Mouse (Mus musculus) neural tube, embryonic 15.5 days (tissue): ENCODE results near the gene Tada2b. TPM values are rescaled to one million over a fixed set of nuclear protein-coding genes. Genes with fewer than 3 reads are reported as not detected.

Source experiments
- ATAC-seq: fragments of 200-750 bp; cut with Nextera tagmentation; 2 replicates; pipeline ENCODE4 v1.8.0; 2017; ENCODE audit warnings: mild to moderate bottlenecking, moderate TSS enrichment, moderate library complexity; ENCODE audit not compliant: low FRiP score
- H3K27ac ChIP-seq: fragments of 300-500 bp; sonication (generic); replicated peaks from 2 replicates; pipeline ENCODE4 v1.5.1; 2015; ENCODE audit warnings: mild to moderate bottlenecking, inconsistent platforms
- H3K27me3 ChIP-seq: fragments of 300-500 bp; sonication (generic); replicated peaks from 2 replicates; pipeline ENCODE4 v1.6.1; 2015; ENCODE audit warnings: inconsistent platforms
- H3K36me3 ChIP-seq: fragments of 300-500 bp; sonication (generic); 2 replicates; pipeline ENCODE4 v1.6.1; 2015; ENCODE audit warnings: inconsistent platforms
- H3K4me1 ChIP-seq: fragments of 300-500 bp; sonication (generic); 2 replicates; pipeline ENCODE4 v1.6.1; 2015; ENCODE audit warnings: inconsistent platforms
- H3K4me2 ChIP-seq: fragments of 300-500 bp; sonication (generic); 2 replicates; pipeline ENCODE4 v1.6.1; 2015; ENCODE audit warnings: inconsistent platforms, mild to moderate bottlenecking, moderate library complexity
- H3K4me3 ChIP-seq: fragments of 300-500 bp; sonication (generic); replicated peaks from 2 replicates; pipeline ENCODE4 v1.5.1; 2015; ENCODE audit warnings: mild to moderate bottlenecking, inconsistent platforms
- H3K9ac ChIP-seq: fragments of 300-500 bp; sonication (generic); replicated peaks from 2 replicates; pipeline ENCODE4 v1.6.1; 2015; ENCODE audit warnings: mild to moderate bottlenecking, inconsistent platforms
- H3K9me3 ChIP-seq: fragments of 300-500 bp; sonication (generic); replicated peaks from 2 replicates; pipeline ENCODE4 v1.6.1; 2016; ENCODE audit warnings: inconsistent platforms
- WGBS: fragments of 180-500 bp; shearing (Covaris S2); methylation state at CpG from one replicate; pipeline ENCODE4 v1.1.7; 2015; ENCODE audit warnings: mixed read lengths; 5-methylcytosine and 5-hydroxymethylcytosine counted together
- polyA plus RNA-seq: library from polyadenylated mRNA; unstranded; fragments of >200 nt; fragmentation: Nextera tagmentation; extraction: Ambion mirVana; gene quantifications from 2 replicates; pipeline ENCODE4 v1.2.1, GENCODE M21; 2015

Tada2b gene
- polyA plus RNA-seq, 1 experiment from 2014 or later: 2.9 TPM

DNA sequence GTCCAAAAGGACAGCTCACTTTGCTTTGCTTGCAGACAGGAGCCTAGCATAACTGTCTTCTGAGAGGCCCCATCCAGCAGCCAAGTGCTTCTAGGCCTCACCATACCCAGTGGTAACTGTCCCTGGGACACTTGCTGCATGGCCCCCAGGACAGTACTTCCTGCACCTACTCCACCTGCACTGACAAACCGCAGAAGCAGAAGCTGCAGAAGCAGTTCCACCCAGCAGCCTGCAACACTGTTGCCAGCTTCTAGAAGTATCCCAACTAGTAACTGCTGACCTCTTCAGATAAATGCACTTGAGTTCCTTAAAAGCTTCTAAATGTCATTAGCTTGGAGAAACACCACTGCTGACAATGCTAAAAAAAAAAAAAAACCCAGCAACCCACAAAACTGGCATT, 31.0 kb upstream of the Tada2b start:
- Histone ChIP-seq H3K4me2 (no peak overlapping the region), H3K36me3 (peaks cover 90% of the 10 kb centered on the region), H3K4me3 (no peak overlapping the region), H3K27ac (no peak overlapping the region), H3K27me3 (no peaks in the 10 kb centered on the region), H3K9me3 (no peaks in the 10 kb centered on the region), H3K9ac (no peak overlapping the region), H3K4me1 (no peaks in the 10 kb centered on the region)
- 95% methylated on average over 1 of the region's 1 CpGs for WGBS
- no peak for ATAC-seq

DNA sequence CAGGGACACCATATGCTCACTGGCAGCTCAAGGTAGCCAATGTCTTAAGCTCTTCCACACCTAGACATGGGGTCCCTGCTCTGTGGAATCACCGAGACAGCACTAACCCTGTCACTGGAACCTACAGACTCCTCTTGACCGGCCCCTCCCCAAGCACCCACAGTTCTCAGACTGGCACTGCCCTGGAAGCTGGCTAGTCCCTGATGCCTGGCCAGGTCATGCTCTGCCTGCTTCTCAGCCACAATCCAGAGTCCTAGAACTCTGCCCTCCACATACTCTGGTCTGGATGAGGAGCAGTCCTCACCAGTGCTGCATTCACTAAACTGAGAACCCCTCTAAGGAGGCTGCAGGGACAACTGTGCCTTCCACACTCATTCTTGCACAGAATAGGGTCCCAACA, 26.9 kb upstream of the Tada2b start:
- Histone ChIP-seq H3K9me3 (no peaks in the 10 kb centered on the region), H3K4me3 (no peak overlapping the region), H3K4me2 (no peak overlapping the region), H3K4me1 (no peaks in the 10 kb centered on the region), H3K36me3 (peaks cover 86% of the 10 kb centered on the region), H3K9ac (no peak overlapping the region), H3K27me3 (no peaks in the 10 kb centered on the region), H3K27ac (no peak overlapping the region)
- WGBS: 100% methylated on average over 2 of the region's 2 CpGs
- ATAC-seq: no peak

DNA sequence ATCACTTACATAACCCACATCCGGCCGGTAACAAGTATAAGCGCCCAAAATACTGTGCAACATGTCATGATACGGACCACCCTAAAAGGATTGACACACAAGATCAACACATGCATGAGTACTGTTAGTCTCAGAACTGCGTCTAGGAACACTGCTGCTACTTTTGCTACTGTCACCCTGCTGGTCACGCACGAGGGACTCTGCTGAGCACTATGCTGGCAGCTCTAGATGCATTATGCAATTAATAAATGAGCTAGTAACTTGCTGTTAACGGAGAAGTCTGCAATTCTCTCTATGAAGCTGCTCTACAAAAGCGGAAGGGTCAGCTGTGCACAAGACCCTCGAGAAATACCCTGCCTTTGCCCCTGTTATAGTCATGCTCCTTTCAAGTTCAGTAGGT, 24.3 kb upstream of the Tada2b start:
- Histone ChIP-seq H3K4me1 (no peaks in the 10 kb centered on the region), H3K36me3 (peaks cover 92% of the 10 kb centered on the region), H3K27ac (no peak overlapping the region), H3K9ac (no peak overlapping the region), H3K27me3 (no peaks in the 10 kb centered on the region), H3K9me3 (no peaks in the 10 kb centered on the region), H3K4me3 (no peak overlapping the region), H3K4me2 (no peak overlapping the region)
- no peak for ATAC-seq
- 92% methylated on average over 10 of the region's 10 CpGs for WGBS

DNA sequence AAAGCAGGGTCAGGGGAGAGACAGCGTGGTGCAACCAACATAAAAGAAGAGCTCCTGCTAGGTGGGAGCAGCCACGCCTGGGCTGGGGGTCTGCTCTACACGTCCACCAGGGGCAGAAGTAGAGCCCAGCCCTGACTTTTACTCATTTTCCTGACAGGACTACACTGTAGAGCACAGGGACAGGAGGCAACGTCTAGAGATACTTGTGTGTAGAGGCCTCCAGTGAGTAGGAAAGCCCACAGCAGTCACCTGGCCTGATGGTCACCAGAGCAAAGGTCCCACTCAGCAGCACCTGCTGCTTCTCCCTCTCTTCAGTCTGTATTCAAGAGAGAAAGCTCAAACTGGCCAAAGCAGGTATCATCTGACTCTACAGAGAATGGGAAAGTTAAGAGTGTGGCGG, 21.6 kb upstream of the Tada2b start:
- Histone ChIP-seq H3K9me3 (no peaks in the 10 kb centered on the region), H3K9ac (no peak overlapping the region), H3K4me3 (no peak overlapping the region), H3K4me1 (no peaks in the 10 kb centered on the region), H3K36me3 (peaks cover 93% of the 10 kb centered on the region), H3K27me3 (no peaks in the 10 kb centered on the region), H3K4me2 (no peak overlapping the region), H3K27ac (no peak overlapping the region)
- no peak for ATAC-seq
- 78% methylated on average over 5 of the region's 5 CpGs for WGBS

DNA sequence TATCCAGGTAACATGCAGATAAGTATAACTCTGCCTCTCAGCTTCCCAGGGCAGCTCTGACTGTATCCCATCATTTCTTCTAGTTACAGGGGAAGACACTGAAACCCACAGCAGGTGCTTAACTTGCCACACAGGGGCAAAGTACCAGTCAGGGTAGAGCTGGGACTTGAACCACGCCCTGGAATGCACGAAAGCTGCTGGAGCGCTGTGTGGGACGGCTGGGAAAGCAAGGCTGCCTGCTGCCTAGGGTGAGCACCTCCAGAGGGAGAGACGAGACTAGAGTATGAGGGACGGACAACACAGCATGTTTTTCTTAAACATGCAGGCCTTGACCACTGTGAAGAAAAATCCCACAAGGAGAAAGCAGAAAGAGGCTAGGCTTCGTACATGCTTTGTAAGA, 21.1 kb upstream of the Tada2b start:
- Histone ChIP-seq H3K27ac (no peak overlapping the region), H3K9ac (no peak overlapping the region), H3K4me1 (no peaks in the 10 kb centered on the region), H3K4me2 (no peak overlapping the region), H3K36me3 (peaks cover 93% of the 10 kb centered on the region), H3K9me3 (no peaks in the 10 kb centered on the region), H3K27me3 (no peaks in the 10 kb centered on the region), H3K4me3 (no peak overlapping the region)
- 89% methylated on average over 7 of the region's 7 CpGs for WGBS
- ATAC-seq: no peak

DNA sequence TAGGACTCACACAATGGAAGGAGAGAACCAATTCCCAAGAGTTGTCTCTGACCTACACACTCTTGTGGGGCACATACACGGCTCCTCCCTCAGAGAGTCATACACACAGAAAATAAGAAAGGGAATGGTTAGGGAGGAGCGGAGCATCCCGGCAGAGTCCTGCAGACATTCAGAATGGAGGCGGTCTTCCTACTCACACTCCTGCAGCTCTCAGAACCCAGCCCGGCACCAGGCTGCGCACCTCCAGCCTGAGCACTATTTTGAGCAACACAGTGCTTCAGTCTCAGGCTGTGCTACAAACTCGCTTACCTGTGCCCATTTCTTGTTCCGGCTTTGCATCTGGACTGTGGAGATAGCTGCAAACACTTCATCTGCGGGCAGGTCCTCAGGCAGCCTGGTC, 10.6 kb upstream of the Tada2b start:
- 97% methylated on average over 9 of the region's 9 CpGs for WGBS
- H3K4me3 ChIP-seq: no peak overlapping the region
- ATAC-seq: no peak
- H3K27ac ChIP-seq: no peak overlapping the region
- no peaks in the 10 kb centered on the region for H3K9me3 ChIP-seq
- H3K4me2 ChIP-seq: no peak overlapping the region
- no peak overlapping the region for H3K9ac ChIP-seq
- no peaks in the 10 kb centered on the region for H3K4me1 ChIP-seq
- H3K36me3 ChIP-seq: peaks cover 74% of the 10 kb centered on the region
- H3K27me3 ChIP-seq: no peaks in the 10 kb centered on the region

DNA sequence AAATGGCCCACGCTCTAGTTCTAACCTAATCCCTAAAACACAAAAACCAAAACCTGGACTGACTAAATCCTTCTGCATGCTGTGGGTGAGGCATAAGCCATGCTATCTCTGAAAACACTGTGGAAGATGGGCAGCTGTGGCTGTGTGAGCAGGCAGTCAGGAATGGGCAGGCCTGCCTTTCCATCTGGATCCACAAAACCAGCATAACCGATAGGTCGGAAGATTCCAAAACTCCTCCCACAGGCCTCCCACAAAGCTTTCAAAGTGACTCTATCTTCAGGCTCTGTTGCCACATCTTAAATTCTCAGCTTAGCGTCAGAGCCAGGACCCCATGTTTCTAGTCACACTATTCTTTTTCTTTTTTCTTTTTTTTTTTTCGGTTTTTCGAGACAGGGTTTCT, 9.8 kb upstream of the Tada2b start:
- Histone ChIP-seq H3K4me2 (no peak overlapping the region), H3K27me3 (no peaks in the 10 kb centered on the region), H3K4me1 (0 out of 2 replicates have a peak, but pooled peaks cover 3% of the 10 kb centered on the region), H3K36me3 (peaks cover 68% of the 10 kb centered on the region), H3K9me3 (no peaks in the 10 kb centered on the region), H3K4me3 (no peak overlapping the region), H3K9ac (no peak overlapping the region), H3K27ac (no peak overlapping the region)
- WGBS: 91% methylated on average over 6 of the region's 6 CpGs
- ATAC-seq: no peak

DNA sequence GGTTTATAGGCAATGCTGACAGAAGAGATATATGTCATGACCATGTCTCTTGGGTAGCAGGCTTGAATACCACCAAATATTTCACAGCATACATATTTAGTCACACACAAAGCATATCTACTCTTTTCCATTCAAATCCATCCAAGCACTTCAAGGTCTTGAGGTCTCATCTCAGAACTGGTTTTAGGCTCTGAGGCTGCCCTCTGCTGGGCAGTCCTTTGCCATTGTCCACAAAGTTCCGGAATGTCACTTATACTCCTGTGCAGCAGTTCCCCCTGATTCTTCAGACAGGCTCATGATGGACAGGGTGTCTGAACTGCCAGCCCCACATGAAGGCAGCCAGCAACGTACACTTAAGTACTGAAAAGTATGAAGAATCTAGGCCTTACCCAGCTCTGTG, 5.1 kb upstream of the Tada2b start:
- H3K27me3 ChIP-seq: no peaks in the 10 kb centered on the region

DNA sequence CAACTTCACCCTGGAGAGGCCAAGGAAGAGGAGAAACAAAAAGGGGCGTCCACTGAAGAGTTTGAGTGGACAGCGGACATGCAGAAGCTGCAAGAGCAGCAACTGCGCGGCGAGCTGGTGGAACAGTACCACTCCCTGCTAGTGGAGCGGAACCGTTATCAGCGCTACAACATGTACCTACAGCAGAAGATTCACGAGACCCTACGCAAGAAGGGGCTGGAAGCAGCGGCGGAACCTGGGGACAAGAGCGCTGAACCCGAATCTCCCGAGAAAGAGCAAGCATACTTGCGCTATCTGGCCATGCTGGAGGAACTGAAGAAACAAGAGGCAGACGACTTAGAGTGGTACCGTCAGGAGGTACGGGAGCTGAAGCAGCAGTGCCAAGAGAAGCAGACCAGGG, 1.2 kb upstream of the Tada2b start:
- Histone ChIP-seq H3K9ac (peak overlapping the region; percentile 43), H3K4me1 (peaks cover 46% of the 10 kb centered on the region), H3K27me3 (no peaks in the 10 kb centered on the region), H3K4me2 (peak overlapping the region; percentile 92), H3K9me3 (no peaks in the 10 kb centered on the region), H3K27ac (no peak overlapping the region), H3K36me3 (0 out of 2 replicates have a peak, but pooled peaks cover 3% of the 10 kb centered on the region), H3K4me3 (peak overlapping the region; percentile 62)
- ATAC-seq: no peak
- WGBS: 43% methylated on average over 19 of the region's 19 CpGs

More for the DNA sequence above, 5.1 kb upstream of the Tada2b start:
- Histone ChIP-seq H3K9ac (no peak overlapping the region), H3K4me3 (no peak overlapping the region), H3K9me3 (no peaks in the 10 kb centered on the region), H3K27ac (no peak overlapping the region), H3K36me3 (peaks cover 35% of the 10 kb centered on the region), H3K4me2 (no peak overlapping the region), H3K4me1 (peaks cover 16% of the 10 kb centered on the region)
- WGBS: 59% methylated on average over 2 of the region's 2 CpGs
- ATAC-seq: no peak

DNA sequence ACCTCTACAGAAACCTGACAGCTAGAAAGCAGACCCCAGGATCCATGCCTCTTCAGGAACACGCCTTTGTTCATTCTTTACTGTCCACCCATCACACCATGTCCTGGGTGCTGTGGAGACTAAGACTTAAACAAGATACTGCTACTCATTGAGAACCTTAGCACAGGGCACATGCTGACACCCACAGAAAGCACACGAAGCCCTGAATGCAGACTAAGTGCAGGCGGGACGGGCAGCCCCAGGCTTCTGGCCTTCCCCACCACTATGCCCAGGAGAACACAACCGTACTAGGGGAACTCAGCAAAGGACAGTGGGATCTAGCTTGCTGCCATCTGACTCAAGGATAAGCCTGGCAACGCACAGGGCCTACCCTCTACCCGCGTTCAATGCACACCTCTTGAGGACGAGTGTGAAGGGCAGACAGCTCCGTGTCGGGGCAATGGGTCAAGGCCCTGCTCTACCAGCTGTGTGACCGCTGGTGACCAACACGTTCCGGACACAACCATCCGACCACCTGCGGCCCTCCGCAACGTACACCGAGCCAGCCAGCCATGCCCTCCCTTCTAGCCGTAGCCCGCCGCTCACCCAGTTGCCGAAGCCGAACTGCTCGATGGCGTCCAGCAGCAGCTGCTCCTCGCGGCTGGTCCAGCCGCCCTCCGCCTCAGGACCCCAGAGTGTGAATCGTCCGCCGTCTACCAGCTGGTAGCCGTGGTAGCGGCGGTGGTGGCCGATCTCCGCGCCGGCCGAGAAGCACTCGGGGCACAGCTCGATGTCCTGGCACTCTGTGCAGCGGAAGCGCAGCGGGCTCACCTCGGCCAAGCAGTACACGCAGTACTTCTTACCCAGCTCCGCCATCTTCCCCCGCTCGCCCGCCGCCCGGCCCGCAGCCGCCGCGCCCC, 633 bp downstream of the Tada2b start:
- Histone ChIP-seq H3K27me3 (no peaks in the 10 kb centered on the region), H3K4me3 (peak overlapping the region; percentile 62), H3K4me1 (peaks cover 55% of the 10 kb centered on the region), H3K36me3 (0 out of 2 replicates have a peak, but pooled peaks cover 3% of the 10 kb centered on the region), H3K4me2 (peak overlapping the region; percentile 66), H3K27ac (peak overlapping the region; percentile 76), H3K9ac (peak overlapping the region; percentile 67), H3K9me3 (no peaks in the 10 kb centered on the region)
- ATAC-seq: no peak
- WGBS: 1% methylated on average over 53 of the region's 58 CpGs

DNA sequence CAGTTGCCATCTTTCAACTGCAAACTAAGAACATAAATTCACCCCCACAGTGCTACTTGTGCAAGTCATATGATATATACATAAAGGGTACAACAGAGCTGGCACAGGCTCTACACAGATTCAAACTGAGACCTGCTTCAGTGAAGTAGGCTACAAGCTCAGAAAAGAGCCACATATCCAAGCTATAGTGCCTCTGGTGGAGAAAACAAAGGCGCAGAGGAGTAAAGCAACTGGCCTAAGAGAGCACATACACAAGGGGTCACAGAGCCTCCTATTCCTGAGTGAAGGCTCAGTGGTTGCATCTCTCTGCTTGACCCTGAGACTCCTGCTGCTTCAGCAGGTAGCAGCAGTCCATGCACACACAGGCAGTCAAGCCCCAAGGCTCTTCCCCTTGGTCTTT, 3.0 kb downstream of the Tada2b start:
- H3K9ac ChIP-seq: no peak overlapping the region
- WGBS: 81% methylated on average over 1 of the region's 1 CpGs
- no peak for ATAC-seq
- H3K4me1 ChIP-seq: peaks cover 58% of the 10 kb centered on the region
- no peaks in the 10 kb centered on the region for H3K27me3 ChIP-seq
- no peak overlapping the region for H3K4me3 ChIP-seq
- peaks cover 8% of the 10 kb centered on the region; the same call in 1 of the 2 replicates for H3K36me3 ChIP-seq
- H3K4me2 ChIP-seq: peak overlapping the region; percentile 66; the same call in 1 of the 2 replicates
- no peak overlapping the region for H3K27ac ChIP-seq
- no peaks in the 10 kb centered on the region for H3K9me3 ChIP-seq

DNA sequence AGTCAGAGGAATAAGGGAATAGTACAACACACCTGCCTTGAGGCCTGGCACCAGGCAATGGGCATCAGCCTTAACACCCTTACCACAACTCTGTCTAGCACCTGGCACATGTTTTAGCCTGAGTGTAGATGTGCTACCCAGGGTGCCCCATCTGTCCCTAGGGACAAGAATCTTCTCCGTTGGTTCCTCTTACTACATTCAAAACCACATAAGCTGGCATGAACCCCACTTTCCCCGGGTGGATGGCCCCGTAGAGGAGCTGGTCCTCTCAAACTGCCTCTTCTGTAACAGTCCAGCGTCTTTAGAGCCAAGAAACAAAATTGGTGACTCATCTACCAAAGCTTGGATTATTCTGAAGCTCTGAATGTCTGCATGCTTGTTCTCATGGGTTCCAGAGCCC, 3.7 kb downstream of the Tada2b start:
- peaks cover 8% of the 10 kb centered on the region; the same call in 1 of the 2 replicates for H3K36me3 ChIP-seq
- H3K4me1 ChIP-seq: peaks cover 53% of the 10 kb centered on the region
- H3K27me3 ChIP-seq: no peaks in the 10 kb centered on the region
- H3K27ac ChIP-seq: no peak overlapping the region
- H3K9ac ChIP-seq: no peak overlapping the region
- H3K4me3 ChIP-seq: no peak overlapping the region
- H3K9me3 ChIP-seq: no peaks in the 10 kb centered on the region
- ATAC-seq: no peak
- no peak overlapping the region for H3K4me2 ChIP-seq
- WGBS: 92% methylated on average over 4 of the region's 4 CpGs
